Mouse (Mus musculus) T-helper 1 cell (primary cell): ENCODE data around the gene Gm6588.
"Not testable (repeated sequence)": the region's sequence is repeated elsewhere in the genome, so short reads cannot be mapped to it uniquely, and the experiment has no call there.

Source experiments
- in situ Hi-C: fragments of 300-600 bp; cut with MboI, MseI; formaldehyde crosslinking; loops from one replicate; pipeline ENCODE4 v1.15.1; 2025; ENCODE audit warnings: high pct_unique_total_duplicates

The Gm6588 gene

DNA sequence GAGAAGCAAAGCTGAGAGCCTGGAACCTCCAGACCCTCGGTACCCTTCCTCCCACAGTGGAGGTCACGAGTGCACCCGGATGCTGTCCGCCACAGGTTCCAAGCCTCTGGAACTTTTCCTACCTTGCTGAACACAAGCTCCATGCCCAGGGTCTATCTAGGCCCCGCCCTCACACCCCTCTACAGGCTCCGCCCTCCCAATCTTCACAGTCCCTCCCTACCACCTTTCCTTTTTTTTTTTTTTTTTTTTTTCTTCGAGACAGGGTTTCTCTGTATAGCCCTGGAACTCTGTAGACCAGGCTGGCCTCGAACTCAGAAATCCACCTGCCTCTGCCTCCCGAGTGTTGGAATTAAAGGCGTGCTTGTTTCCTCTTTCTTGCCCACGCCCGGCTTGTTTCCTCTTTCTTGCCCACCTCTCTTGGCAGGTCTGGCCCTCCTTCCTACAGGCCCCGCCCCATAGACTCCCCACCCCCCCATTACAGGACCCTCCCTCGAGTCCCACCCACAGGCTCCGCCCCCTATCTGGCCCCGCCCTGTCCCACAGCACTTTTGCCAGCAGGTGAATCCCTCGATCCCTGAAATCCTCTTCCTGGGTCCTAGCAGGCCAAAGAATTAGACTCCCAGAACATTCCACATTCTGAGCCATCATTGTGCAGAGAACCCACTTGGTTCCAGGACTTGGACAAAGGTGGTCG, at the start of gene Gm6588:
Gene Gm6588, plus strand, starts transcription at position 680 of the 694 bp plus-strand sequence.
- in situ Hi-C loops = no loop called here

DNA sequence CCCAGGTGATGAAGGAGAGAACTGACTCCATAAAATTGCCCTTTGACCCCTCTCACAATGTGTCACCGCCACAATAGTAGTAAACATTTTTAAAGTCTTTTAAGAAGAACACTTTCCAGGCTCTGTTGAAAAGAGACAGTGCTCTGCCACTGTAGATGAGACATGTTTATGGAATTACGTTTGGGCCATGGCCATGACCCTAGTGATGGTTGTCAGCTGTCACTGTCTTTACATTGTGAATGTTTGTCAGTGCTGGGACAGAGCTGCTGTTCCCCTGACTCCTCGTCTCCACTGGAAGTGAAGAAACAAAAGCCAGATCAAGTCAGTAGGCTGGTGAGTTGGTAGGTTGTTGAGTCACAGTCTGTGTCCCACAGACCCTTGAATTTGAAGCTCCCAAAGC, 46.8 kb upstream of the Gm6588 start:
- in situ Hi-C loops = no loop called here

DNA sequence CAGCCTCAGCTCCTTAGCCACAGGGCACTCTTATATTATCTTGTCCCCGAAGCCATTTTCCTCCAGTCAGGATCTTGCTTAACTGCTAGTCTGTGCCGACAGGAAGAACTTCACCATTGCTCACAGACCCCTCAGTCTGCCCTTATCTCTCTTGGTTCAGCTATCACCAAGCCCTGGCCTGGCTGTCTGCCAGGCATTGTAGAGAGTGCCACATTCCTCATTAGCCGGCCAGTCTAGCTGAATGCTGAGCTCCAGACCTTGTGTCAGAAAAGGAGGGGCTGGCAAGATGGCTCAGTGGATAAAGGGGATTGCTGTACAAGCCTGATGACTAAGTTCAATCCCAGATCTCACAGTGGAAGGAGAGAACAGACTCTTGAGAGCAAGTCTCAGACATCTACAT, 43.2 kb upstream of the Gm6588 start:
- in situ Hi-C loops = no loop called here

DNA sequence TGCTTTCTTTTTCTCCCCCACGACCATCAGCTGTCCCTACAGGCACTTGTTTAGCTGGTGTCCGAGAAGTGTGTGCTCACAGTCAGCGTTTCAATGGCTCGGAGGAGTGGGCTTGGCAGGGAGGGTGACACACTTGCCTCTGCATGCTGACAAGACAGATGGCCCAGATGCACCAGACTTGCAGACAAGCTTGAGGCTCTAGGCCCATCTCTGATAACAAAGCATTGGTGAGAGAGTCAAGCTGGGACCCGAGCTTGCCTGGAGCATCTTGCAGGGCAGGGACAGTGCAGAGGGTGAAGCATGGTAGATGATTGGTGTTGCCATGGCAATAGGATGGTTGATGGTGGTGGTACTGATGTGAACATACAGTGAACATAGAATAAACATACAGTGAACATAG, 40.0 kb upstream of the Gm6588 start:
- in situ Hi-C loops = no loop called here

DNA sequence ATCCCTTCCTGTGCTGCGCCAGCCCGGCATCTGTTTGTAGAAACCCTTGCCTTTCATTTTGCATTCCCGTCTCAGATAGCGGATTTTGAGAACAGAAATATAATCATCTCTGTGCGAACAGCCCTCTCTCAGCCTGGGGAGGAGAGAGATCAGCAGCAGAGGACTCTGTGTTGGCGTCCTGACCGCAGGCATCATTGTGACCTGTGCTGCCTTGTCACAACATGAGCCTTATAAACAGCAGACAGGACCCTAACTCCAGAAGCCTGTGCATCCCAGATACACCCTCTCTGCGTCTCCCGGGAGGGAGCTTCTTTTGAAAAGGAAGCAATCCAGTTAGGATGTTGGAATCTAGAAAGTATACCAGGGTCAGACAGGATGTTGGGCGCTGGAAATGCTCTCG, 38.2 kb upstream of the Gm6588 start:
- in situ Hi-C loops = no loop called here

DNA sequence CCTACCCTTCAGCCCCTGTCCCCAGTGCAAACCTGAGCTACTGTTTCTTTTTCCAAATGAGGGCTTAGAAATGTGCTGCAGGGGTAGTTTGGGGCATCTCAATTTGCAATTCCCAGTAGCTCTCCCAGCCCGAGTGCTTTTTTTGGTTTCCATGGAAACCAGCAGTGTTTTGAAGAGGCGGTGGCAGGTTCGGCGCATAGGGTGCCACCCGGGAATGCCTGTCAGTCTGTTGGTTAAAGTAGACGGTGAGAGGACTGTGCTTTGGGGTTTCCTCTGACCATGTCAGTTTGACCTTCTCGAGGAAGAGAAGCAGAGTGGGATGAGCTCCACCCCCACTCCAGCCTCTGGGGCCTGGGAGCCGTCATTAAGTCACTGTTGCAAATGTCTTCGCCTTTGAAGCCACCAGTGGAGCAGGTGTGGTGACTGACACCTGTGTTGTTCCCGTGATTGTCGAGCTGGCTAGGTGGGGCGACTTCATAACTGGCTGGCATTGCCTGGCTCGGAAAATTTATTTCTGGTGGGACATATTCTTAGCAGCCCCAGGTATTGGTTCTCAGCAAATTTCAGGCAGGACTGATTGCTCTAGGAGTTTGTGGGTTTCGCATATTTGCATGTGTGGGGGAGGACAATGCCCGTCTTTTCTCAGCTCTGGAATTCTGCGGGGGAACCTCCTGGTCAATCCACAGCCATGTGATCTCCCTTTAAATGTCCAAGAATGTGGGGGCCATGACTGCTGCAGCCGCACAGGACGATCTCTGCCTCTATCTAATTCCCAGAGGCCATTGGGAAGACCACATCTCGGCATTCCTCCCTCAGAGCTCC, 37.5 kb upstream of the Gm6588 start:
- in situ Hi-C loops = no loop called here

DNA sequence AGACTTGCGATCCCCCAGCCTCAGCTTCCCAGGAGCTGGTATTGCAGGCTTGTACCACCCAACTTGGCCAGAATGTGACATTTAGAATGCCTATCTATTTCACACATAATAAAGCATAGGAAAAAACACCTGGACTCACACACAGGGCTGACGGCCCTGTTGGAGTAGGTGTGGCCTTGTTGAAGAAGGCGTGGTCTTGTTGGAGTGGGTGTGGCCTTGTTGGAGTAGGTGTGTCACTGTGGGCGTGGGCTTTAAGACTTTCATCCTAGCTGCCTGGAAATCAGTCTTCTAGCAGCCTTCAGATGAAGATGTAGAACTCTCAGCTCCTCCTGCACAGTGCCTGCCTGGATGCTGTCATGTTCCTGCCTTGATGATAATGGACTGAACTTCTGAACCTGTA, 36.4 kb upstream of the Gm6588 start:
- in situ Hi-C loops = not testable (repeated sequence)

DNA sequence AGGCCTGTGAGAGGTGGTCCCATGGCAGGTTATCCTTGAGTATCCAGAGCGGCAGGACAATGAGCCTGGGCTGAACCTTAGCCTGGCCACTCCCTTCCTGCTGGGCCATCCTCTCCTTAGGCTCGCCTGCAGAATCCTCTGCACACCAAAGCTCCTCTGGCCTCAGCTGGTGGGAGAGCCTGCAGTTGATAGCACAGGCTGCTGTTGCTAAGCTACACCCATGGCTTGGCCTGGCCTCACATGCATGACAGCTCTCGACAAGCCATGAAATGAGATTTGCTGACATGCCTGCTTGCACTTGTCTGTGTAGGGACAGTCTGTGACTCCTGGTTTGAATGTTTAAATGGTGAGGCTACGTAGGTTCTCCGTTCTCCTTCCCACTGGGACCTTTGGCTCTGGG, 32.6 kb upstream of the Gm6588 start:
- in situ Hi-C loops = no loop called here

DNA sequence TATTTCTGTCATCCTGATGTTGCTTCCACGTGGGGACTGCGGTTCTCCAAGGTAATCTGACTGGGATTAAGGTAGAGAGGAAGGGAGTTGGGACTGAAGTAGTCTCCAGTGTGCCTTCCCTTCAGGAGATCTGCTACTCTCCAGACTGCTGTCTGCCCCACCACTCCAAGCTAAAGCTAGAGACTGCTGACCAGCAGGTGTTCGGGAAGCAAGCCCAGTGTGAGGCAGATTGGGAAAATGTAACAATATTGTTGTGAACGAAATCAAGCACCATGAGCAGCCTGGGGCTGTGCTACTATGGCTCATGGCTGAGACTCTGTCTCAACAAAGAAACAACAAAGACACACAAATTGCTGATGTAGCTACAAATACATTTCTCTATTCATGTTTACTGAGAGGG, 31.2 kb upstream of the Gm6588 start:
- in situ Hi-C loops = no loop called here

DNA sequence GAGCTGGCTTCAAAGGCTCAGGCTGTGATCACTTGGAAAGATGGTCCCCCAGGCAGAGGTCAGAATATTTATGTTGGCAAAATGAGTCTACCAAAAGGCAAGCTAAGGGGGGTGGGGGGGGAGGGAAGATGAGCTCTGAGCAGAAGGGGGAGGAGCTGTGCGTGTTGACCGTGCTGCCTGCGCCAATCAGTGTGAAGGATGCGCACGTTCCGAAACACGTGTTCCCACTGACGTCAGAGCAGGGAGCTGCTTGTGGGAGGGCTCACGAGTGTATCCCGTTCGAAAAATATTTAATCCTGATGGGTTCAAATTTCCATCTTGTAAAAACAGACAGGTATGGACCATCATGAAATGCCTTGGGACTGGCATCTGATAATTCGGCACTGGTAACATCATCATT, 29.7 kb upstream of the Gm6588 start:
- in situ Hi-C loops = no loop called here

DNA sequence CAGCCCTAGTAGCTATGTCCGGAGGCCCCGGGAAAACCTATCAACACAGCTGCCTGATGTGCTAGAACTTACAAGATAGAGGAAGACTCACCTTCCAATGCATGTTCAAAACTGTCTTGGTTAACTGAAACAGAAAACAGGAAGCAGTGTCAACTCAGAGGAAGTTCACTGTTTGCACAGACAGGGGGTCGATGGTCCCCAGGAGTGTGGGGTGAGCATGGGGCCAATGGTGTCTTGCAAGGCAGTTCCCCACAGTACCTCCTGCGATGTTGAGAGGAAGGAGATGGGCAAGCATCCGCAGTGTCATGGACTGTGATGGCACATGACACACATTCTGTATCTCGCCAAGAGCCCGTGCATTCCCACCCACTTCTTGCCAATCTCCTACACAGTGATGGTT, 22.6 kb upstream of the Gm6588 start:
- in situ Hi-C loops = no loop called here

DNA sequence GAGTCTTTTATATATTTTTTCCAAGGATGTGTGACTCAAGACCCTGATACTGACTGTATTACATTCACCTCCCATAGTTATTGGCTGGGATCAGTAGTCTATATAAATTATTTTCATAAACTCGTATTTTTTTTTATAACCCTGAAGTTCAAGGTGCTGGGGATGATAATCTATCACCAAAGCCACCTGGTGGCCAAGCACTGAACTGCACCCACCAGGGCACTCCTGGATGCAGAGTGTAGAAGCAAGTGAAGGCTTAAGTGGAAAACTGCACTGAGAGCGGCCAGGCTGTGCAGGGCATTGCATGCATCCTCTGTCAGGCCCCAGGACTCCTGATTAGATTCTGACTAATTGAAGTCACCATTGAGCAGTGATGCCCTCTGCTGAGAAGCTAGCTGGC, 21.9 kb upstream of the Gm6588 start:
- in situ Hi-C loops = no loop called here

DNA sequence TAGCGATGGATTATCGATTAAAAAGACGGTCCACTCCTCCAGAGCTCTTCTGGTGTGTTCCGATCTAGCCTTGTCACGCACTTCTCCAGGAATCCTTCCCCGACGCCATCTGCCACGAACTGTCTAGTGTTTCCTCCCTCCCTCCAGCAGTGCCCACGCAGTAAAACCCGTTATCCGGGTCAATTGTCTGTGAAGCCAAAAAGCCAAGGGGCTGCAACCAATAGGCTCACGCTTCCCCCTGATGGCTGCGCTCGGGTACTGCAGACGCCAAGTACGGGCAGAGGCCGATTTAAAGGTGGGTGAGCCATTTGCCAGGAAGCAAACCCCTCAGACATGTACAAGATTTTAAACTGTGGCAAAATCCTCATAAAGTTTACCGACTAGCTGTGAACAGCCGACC, 20.3 kb upstream of the Gm6588 start:
- in situ Hi-C loops = no loop called here

DNA sequence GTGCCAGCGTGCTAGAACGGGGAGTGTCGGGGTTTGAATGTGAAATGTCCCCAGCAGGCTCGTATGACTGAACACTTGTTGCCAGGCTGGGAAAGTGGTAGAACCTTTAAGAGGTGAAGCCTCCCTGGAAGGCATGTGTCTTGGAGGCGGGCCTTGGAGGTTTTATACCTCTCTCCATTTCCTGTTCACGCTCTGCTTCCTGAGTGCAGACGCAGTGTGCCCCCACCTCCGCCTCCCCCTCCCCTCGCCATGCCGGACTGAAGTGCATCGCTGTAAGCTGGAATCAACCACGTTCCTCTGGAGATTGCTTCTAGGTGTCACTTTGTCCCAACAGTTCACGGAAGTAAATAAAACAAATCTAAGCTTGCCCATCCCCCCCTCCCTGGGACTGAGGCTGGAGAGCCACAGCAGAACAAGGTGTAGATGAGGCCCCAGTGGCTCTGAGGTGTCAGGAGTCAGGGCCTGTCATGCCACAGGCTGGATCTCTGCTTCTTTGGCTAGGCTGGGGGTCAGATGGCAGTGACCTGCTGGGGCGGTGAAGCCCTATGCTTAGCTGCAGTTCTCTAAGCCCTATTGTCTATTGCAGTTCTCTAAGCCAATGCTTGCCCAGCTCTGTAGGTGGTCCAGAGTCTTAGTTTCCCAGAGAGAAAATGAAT, 18.0 kb upstream of the Gm6588 start:
- in situ Hi-C loops = no loop called here

DNA sequence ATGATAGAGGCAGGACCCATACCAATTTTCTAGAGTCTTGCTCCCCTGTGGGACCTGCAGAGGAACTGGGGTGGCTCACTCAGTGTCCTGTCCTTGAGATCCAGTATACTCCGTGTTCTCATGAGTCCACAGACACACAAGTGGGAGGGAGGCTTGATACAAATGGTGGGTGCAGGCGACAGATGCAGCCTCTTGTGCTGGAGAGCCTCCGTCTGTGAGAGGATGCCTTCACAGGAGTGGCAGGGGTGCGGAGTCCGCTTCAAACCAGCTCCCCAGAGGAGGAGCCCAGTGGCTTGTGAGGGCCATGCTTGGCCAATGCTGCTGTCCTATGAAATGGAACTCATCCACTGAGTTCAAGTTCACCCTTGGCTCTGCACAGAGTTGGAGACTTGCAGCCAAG, 17.2 kb upstream of the Gm6588 start:
- in situ Hi-C loops = no loop called here

DNA sequence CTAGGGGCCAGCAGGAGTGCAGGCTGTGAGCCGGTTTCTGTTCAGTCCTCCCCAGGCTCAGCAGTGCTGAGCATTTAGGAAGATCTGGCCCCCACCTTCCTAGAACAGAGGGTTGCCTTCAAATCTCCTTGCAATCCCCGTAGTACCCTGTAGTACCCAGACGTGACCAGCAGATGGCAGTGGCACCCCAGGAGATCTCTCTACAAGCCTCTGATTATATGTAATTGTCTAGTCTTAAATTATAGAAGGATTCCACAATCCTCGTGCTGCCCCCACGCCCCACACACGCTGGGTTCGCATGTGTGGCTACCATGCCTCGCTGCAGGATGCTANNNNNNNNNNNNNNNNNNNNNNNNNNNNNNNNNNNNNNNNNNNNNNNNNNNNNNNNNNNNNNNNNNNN, 16.2 kb upstream of the Gm6588 start:
- in situ Hi-C loops = no loop called here

DNA sequence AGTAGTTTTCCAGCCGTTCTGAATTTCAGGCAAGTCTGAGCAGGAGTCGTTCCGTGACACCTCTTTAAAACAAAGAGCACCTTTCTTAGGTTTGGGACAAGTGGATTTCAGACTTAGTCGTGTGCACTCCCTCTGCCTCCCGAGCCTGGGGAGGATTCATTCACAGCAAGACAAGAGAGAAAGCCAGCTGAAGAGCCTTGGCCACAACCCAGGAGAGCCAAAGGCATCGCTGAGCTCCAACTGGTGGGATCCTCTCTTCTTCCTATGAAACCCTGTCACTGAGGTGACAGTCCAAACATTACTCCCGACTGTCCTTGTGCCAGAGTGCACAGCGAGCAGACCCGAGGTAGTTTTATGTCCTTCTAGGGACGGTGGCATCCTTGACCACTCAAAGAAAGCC, 10.7 kb upstream of the Gm6588 start:
- in situ Hi-C loops = no loop called here

DNA sequence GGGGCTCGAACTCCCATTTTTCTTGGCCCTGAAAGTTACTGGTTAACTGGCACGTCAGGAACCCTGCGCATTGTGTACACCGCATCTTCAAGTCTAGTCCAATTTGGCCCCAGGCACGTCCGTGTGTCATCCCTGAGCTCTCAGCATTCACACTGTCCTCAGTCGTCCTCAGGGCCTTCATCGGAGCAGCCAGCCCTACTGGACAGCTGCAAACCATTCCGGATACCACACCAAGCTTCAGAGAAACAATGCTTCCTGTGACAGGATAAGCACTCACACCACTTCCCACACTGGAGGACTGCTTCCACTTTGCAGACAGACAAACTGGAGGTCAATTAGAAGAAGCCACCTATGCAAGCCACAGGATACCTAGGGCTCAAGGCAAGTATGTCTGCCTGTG, 3.9 kb downstream of the Gm6588 start:
- in situ Hi-C loops = no loop called here

DNA sequence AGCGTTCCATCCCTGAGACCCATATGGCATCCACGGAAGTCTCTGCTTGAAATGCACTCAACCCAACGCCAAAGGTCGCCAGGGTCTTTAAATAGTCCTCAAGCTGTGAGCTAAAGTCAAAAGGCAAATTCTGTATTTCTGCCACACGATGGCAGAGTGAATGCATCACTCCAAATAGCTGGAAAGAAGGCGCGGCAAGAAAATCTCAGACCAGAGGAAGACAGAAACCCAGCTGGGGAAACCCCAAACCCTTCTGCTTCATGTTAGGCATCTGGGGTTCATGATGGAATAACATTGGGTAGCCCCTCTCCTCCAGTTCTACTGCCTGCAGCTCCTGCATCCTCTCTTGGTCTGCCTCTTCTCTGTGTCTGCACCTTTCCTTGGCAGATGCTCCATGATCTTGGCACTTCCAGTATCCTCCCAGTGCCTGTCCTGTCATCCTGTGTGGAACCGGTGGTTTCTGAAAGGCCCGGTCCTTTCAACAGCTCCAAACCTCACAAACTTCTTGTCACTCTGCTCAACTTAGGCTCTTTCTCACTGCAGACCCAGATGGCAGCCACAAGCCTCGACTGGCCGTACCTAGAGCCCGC, 5.8 kb downstream of the Gm6588 start:
- in situ Hi-C loops = loop anchor here (5.0 kb wide), 2 partner anchors 87 to 307 kb away; no protein-coding TSS in a partner anchor

DNA sequence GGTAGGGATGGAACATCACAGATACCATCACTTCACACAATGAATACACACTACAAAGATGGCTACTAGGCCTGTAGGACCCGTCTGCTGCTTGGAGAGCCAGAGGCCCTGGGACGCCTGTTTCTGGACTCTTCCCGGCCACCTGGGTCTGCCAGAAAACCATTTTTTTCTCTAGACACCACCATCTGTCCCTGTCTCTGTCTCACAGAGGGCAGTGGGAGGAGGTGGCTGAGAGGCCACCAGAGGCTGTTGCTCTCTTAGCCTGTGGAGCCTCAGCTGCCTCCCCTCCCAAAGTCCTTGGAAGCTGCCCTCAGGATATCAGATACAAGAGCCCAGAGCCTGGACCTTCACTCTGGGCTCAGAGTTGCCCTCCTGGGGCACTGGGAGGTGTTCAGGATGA, 10.7 kb downstream of the Gm6588 start:
- in situ Hi-C loops = loop anchor here (5.0 kb wide), 2 partner anchors 82 to 302 kb away; no protein-coding TSS in a partner anchor

DNA sequence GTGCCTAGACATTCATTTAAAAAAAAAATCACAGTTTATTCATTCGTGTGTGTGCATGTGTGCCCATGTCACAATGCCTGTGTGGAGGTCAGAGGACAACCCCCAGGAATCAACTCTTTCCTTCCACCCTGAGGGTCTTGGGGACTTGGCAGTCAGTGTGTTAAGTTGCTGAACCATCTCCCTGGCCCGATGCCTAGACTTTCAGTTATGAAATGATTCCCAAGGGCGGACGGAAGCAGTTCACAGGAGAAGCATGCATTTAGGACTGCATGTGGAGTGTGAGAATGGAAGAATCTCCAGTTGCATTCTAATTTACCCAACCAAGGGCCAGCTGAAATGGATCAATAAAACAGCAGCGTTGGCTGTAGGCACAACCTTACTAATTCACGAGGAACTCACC, 17.1 kb downstream of the Gm6588 start:
- in situ Hi-C loops = no loop called here

DNA sequence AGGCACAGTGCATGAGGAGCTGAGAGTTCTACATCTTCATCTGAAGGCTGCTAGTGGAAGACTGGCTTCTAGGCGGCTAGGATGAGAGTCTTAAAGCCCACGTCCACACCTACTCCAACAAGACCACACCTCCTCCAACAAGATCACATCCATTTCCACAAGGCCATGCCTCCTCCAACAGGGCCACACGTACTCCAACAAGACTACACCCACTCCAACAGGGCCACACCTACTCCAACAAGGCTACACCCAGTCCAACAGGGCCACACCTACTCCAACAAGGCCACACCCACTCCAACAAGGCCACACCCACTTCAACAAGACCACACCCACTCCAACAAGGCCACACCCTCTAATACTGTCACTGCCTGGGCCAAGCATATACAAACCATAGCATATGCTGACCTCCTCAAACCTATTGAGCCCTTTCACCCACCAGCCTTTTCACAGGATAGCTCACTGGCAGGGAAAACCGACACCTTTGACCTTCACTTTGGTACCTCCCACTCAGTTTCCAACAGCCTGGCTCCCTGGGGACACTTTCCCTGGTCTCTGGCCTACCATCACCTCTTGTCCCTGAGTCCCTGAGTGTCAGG, 19.9 kb downstream of the Gm6588 start:
- in situ Hi-C loops = no loop called here
